Mouse (Mus musculus) CD4-positive, CD25-positive, alpha-beta regulatory T cell (primary cell): ENCODE measurements around the gene Timd2. TPM values are rescaled to one million over a fixed set of nuclear protein-coding genes. Genes with fewer than 3 reads are reported as not detected.

Source experiments
- polyA plus RNA-seq: library from polyadenylated mRNA; unstranded; fragments of 100-300 nt; shearing (Covaris generic); gene quantifications from one replicate; pipeline ENCODE4 v1.2.1, GENCODE M21; 2017

The Timd2 gene
- polyA plus RNA-seq, result not detected

DNA sequence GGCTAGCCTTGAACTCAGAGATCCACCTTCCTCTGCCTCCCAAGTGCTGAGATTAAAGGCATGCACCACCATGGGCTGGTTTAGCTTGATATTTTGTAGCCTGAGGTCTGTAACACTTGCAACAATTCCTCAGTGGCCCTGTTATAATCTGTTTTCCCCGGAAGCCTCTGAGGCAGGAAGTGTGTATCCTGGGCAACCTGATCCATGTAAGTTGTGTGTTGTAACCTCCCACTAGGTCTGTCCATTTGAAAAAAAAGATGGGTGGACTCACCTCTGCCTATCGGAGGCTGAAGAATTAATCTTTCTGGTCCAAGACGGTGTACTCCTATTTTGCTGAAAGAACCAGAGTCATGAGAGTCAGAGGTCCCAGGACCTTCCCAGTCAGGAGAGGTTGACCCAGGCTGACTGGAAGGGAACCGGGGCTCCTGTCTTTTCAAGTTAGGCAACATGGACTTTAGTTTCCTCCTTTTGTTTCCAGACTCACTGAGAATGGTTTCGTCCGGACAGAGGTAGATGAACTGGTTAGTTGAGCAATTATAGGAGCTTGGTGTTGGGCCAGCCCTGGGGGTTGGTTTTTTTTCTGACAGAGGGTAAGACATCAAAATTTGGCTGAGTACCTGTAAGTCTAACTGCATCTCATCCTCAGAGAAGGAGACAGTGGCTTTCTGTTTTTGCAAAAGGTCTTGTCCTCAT, at the start of gene Timd2:
Gene Timd2, minus strand, starts transcription at position 398 of the 693 bp plus-strand sequence.

DNA sequence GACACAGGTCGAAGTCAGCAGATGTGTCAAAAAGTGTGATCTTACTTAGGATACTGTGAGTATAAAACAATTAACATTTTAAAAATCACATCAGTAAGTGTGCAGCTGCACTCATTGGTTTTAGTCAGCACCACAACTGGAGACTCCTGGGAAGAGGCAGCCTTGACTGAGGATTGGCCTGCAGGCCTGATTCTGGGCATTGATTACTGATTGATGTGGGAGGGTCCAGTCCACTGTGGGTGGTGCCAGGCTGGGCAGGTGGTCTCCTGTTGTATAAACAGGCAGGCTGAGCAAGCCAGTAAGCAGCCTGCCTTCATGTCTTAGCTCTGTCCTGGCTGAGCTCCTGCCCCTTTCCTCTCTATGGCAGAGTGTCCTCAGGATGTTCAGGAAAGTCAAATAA, 28.2 kb upstream of the Timd2 start, which contains the start of gene Havcr1:
Gene Havcr1, plus strand, starts transcription at position 5 of the 400 bp plus-strand sequence.

DNA sequence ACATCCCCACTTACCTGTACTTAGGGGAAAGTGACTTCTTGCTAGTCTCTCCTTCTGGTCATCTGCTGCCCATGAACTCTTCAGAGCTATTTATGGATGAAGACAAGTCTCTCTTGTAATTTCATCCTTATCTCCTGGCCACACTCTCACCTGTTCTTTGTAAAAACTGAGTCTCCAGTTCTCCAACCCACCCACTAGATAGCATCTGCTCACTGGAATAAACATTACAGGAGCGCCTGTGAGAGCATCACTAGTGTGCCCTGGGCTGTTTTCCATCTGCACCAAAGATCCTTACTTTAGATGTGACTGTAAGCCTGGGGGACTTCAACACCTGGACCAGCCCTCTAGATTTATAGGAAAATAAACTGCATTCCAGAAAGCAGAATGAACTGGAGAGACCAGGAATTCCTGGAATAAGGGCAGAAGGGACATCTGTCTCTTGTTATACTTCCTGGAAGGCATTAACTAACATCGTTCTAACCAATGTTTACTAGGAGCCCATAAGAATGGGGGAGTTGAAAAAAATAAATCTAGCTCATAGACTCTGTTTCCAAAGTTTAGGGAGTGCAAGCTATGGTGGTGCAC, 77.6 kb downstream of the Timd2 start, which contains the start of gene Dppa1:
Gene Dppa1, minus strand, starts transcription at position 51 of the 585 bp plus-strand sequence.

Other genes with a start within 250 kb of the Timd2 start
- 0.34 TPM for gene Gm12169, start 182.8 kb downstream of the Timd2 start, polyA plus RNA-seq
- not detected for gene BC053393, start 135.5 kb downstream of the Timd2 start, polyA plus RNA-seq
- gene Dppa1, start 77.8 kb downstream of the Timd2 start, polyA plus RNA-seq, result not detected
- not detected for gene Havcr1, start 28.0 kb upstream of the Timd2 start, polyA plus RNA-seq
- gene Timd4, start 103.7 kb upstream of the Timd2 start, polyA plus RNA-seq, result 0.29 TPM